Mouse (Mus musculus): ENCODE results near the gene Alox12b. TPM values are rescaled to one million over a fixed set of nuclear protein-coding genes. Genes with fewer than 3 reads are reported as not detected.

Alox12b gene
- polyA plus RNA-seq, 1 experiment from 2014 or later = 0.08 TPM

- H3K9ac ChIP-seq (ENCODE audit: low read length) = no peak overlapping the region
- ATAC-seq (replicated peaks; ENCODE audit: low FRiP score) = no peak
- no peak for DNase-seq (ENCODE audit: low spot score)
These were observed 8.3 kb upstream of the Alox12b start for GRCm38 (mm10) chr11:69148451-69148960.

GRCm38 (mm10) chr11:69149728-69150127 is 7.1 kb upstream of the Alox12b start:
- Histone ChIP-seq H3K4me2 (ENCODE audit: low read depth, low read length, severe bottlenecking) (no peak overlapping the region), H3K27ac (ENCODE audit: low read depth, low read length) (no peak overlapping the region), H3K9ac (ENCODE audit: low read length) (no peak overlapping the region), H3K4me3 (ENCODE audit: low read depth, low read length) (no peak overlapping the region), H3K9me3 (ENCODE audit: control insufficient read depth, low read length) (no peaks in the 10 kb centered on the region), H3K4me1 (replicated peaks; ENCODE audit: control insufficient read depth, insufficient read depth, low read length) (0 out of 2 replicates have a peak, but pooled peaks cover 2% of the 10 kb centered on the region), H3K36me3 (ENCODE audit: control insufficient read depth, insufficient read depth, low read length) (no peaks in the 10 kb centered on the region), H3K27me3 (ENCODE audit: control insufficient read depth, insufficient read depth, low read length) (no peaks in the 10 kb centered on the region; the same call in 1 of the 2 replicates)
- WGBS = 82% methylated on average over 6 of the region's 6 CpGs
- ATAC-seq (replicated peaks; ENCODE audit: low FRiP score) = no peak
- no peak for DNase-seq (ENCODE audit: low spot score)

More at GRCm38 (mm10) chr11:69148451-69148960, 8.3 kb upstream of the Alox12b start:
- WGBS = 89% methylated on average over 5 of the region's 5 CpGs
- no peaks in the 10 kb centered on the region; the same call in 1 of the 2 replicates for H3K27me3 ChIP-seq (ENCODE audit: control insufficient read depth, insufficient read depth, low read length)
- H3K36me3 ChIP-seq (ENCODE audit: control insufficient read depth, insufficient read depth, low read length) = no peaks in the 10 kb centered on the region
- H3K9me3 ChIP-seq (ENCODE audit: control insufficient read depth, low read length) = no peaks in the 10 kb centered on the region
- H3K4me2 ChIP-seq (ENCODE audit: low read depth, low read length, severe bottlenecking) = no peak overlapping the region
- H3K4me1 ChIP-seq (replicated peaks; ENCODE audit: control insufficient read depth, insufficient read depth, low read length) = 0 out of 2 replicates have a peak, but pooled peaks cover 2% of the 10 kb centered on the region
- no peak overlapping the region for H3K27ac ChIP-seq (ENCODE audit: low read depth, low read length)
- H3K4me3 ChIP-seq (ENCODE audit: low read depth, low read length) = no peak overlapping the region

GRCm38 (mm10) chr11:69150444-69150843 is 6.3 kb upstream of the Alox12b start:
- H3K4me2 ChIP-seq (ENCODE audit: low read depth, low read length, severe bottlenecking) = 0 out of 2 replicates have a peak overlapping the region, but pooled peaks have one; percentile 29
- H3K9me3 ChIP-seq (ENCODE audit: control insufficient read depth, low read length) = no peaks in the 10 kb centered on the region
- H3K4me3 ChIP-seq (ENCODE audit: low read depth, low read length) = peak overlapping the region; percentile 3; the same call in 1 of the 2 replicates
- peak; percentile 73 for DNase-seq (ENCODE audit: low spot score)
- 0 out of 2 replicates have a peak, but pooled peaks cover 2% of the 10 kb centered on the region for H3K4me1 ChIP-seq (replicated peaks; ENCODE audit: control insufficient read depth, insufficient read depth, low read length)
- H3K27ac ChIP-seq (ENCODE audit: low read depth, low read length) = no peak overlapping the region
- H3K36me3 ChIP-seq (ENCODE audit: control insufficient read depth, insufficient read depth, low read length) = no peaks in the 10 kb centered on the region
- H3K27me3 ChIP-seq (ENCODE audit: control insufficient read depth, insufficient read depth, low read length) = no peaks in the 10 kb centered on the region; the same call in 1 of the 2 replicates
- WGBS = 13% methylated on average over 7 of the region's 7 CpGs
- H3K9ac ChIP-seq (ENCODE audit: low read length) = no peak overlapping the region
- no peak for ATAC-seq (replicated peaks; ENCODE audit: low FRiP score)

GRCm38 (mm10) chr11:69151004-69151403 is 5.8 kb upstream of the Alox12b start:
- ATAC-seq (replicated peaks; ENCODE audit: low FRiP score) (no peak), DNase-seq (ENCODE audit: low spot score) (no peak)
- no peaks in the 10 kb centered on the region for H3K9me3 ChIP-seq (ENCODE audit: control insufficient read depth, low read length)
- WGBS = 70% methylated on average over 6 of the region's 6 CpGs
- H3K27me3 ChIP-seq (ENCODE audit: control insufficient read depth, insufficient read depth, low read length) = no peaks in the 10 kb centered on the region; the same call in 1 of the 2 replicates
- H3K9ac ChIP-seq (ENCODE audit: low read length) = no peak overlapping the region
- no peak overlapping the region; the same call in 1 of the 2 replicates for H3K4me3 ChIP-seq (ENCODE audit: low read depth, low read length)
- no peaks in the 10 kb centered on the region for H3K36me3 ChIP-seq (ENCODE audit: control insufficient read depth, insufficient read depth, low read length)
- no peak overlapping the region for H3K27ac ChIP-seq (ENCODE audit: low read depth, low read length)
- H3K4me2 ChIP-seq (ENCODE audit: low read depth, low read length, severe bottlenecking) = 0 out of 2 replicates have a peak overlapping the region, but pooled peaks have one; percentile 29
- H3K4me1 ChIP-seq (replicated peaks; ENCODE audit: control insufficient read depth, insufficient read depth, low read length) = 0 out of 2 replicates have a peak, but pooled peaks cover 2% of the 10 kb centered on the region

- H3K9ac ChIP-seq (ENCODE audit: low read length) = no peak overlapping the region
- no peak overlapping the region for H3K4me3 ChIP-seq (ENCODE audit: low read depth, low read length)
- 83% methylated on average over 8 of the region's 8 CpGs for WGBS
- DNase-seq (ENCODE audit: low spot score) (no peak), ATAC-seq (replicated peaks; ENCODE audit: low FRiP score) (no peak)
- peaks cover 8% of the 10 kb centered on the region; the same call in 1 of the 2 replicates for H3K4me1 ChIP-seq (replicated peaks; ENCODE audit: control insufficient read depth, insufficient read depth, low read length)
- peaks cover 5% of the 10 kb centered on the region; the same call in 1 of the 2 replicates for H3K27me3 ChIP-seq (ENCODE audit: control insufficient read depth, insufficient read depth, low read length)
- H3K9me3 ChIP-seq (ENCODE audit: control insufficient read depth, low read length) = no peaks in the 10 kb centered on the region
- no peak overlapping the region for H3K27ac ChIP-seq (ENCODE audit: low read depth, low read length)
- H3K4me2 ChIP-seq (ENCODE audit: low read depth, low read length, severe bottlenecking) = no peak overlapping the region
- H3K36me3 ChIP-seq (ENCODE audit: control insufficient read depth, insufficient read depth, low read length) = no peaks in the 10 kb centered on the region
These were observed 3.0 kb upstream of the Alox12b start for GRCm38 (mm10) chr11:69153831-69154230.

GRCm38 (mm10) chr11:69155351-69155750 is 1.4 kb upstream of the Alox12b start:
- H3K9ac ChIP-seq (ENCODE audit: low read length) = no peak overlapping the region
- H3K27me3 ChIP-seq (ENCODE audit: control insufficient read depth, insufficient read depth, low read length) = peaks cover 5% of the 10 kb centered on the region; the same call in 1 of the 2 replicates
- no peaks in the 10 kb centered on the region for H3K9me3 ChIP-seq (ENCODE audit: control insufficient read depth, low read length)
- no peak overlapping the region for H3K27ac ChIP-seq (ENCODE audit: low read depth, low read length)
- H3K4me1 ChIP-seq (replicated peaks; ENCODE audit: control insufficient read depth, insufficient read depth, low read length) = peaks cover 8% of the 10 kb centered on the region; the same call in 1 of the 2 replicates
- ATAC-seq (replicated peaks; ENCODE audit: low FRiP score) (no peak), DNase-seq (ENCODE audit: low spot score) (no peak)
- no peak overlapping the region for H3K4me2 ChIP-seq (ENCODE audit: low read depth, low read length, severe bottlenecking)
- 29% methylated on average over 1 of the region's 1 CpGs for WGBS
- H3K4me3 ChIP-seq (ENCODE audit: low read depth, low read length) = no peak overlapping the region
- H3K36me3 ChIP-seq (ENCODE audit: control insufficient read depth, insufficient read depth, low read length) = no peaks in the 10 kb centered on the region

GRCm38 (mm10) chr11:69169313-69169712 is 12.5 kb downstream of the Alox12b start:
- ATAC-seq (replicated peaks; ENCODE audit: low FRiP score) (no peak), DNase-seq (ENCODE audit: low spot score) (no peak)
- Histone ChIP-seq H3K9me3 (ENCODE audit: control insufficient read depth, low read length) (no peaks in the 10 kb centered on the region), H3K4me1 (replicated peaks; ENCODE audit: control insufficient read depth, insufficient read depth, low read length) (no peaks in the 10 kb centered on the region), H3K9ac (ENCODE audit: low read length) (no peak overlapping the region), H3K4me2 (ENCODE audit: low read depth, low read length, severe bottlenecking) (no peak overlapping the region), H3K4me3 (ENCODE audit: low read depth, low read length) (no peak overlapping the region), H3K36me3 (ENCODE audit: control insufficient read depth, insufficient read depth, low read length) (no peaks in the 10 kb centered on the region), H3K27ac (ENCODE audit: low read depth, low read length) (no peak overlapping the region), H3K27me3 (ENCODE audit: control insufficient read depth, insufficient read depth, low read length) (no peaks in the 10 kb centered on the region)
- WGBS = 93% methylated on average over 12 of the region's 12 CpGs

GRCm38 (mm10) chr11:69171626-69172025 is 14.8 kb downstream of the Alox12b start:
- no peaks in the 10 kb centered on the region for H3K36me3 ChIP-seq (ENCODE audit: control insufficient read depth, insufficient read depth, low read length)
- no peak overlapping the region for H3K27ac ChIP-seq (ENCODE audit: low read depth, low read length)
- H3K9me3 ChIP-seq (ENCODE audit: control insufficient read depth, low read length) = no peaks in the 10 kb centered on the region
- WGBS = 27% methylated on average over 7 of the region's 7 CpGs
- H3K27me3 ChIP-seq (ENCODE audit: control insufficient read depth, insufficient read depth, low read length) = no peaks in the 10 kb centered on the region
- ATAC-seq (replicated peaks; ENCODE audit: low FRiP score) (no peak), DNase-seq (ENCODE audit: low spot score) (peak; percentile 75)
- H3K4me3 ChIP-seq (ENCODE audit: low read depth, low read length) = no peak overlapping the region
- no peak overlapping the region for H3K4me2 ChIP-seq (ENCODE audit: low read depth, low read length, severe bottlenecking)
- no peaks in the 10 kb centered on the region for H3K4me1 ChIP-seq (replicated peaks; ENCODE audit: control insufficient read depth, insufficient read depth, low read length)
- no peak overlapping the region for H3K9ac ChIP-seq (ENCODE audit: low read length)

- H3K36me3 ChIP-seq (ENCODE audit: control insufficient read depth, insufficient read depth, low read length) = no peaks in the 10 kb centered on the region
- WGBS = 90% methylated on average over 2 of the region's 2 CpGs
- H3K27ac ChIP-seq (ENCODE audit: low read depth, low read length) = no peak overlapping the region
- H3K27me3 ChIP-seq (ENCODE audit: control insufficient read depth, insufficient read depth, low read length) = no peaks in the 10 kb centered on the region
- H3K9ac ChIP-seq (ENCODE audit: low read length) = no peak overlapping the region
- no peak for ATAC-seq (replicated peaks; ENCODE audit: low FRiP score)
- no peak for DNase-seq (ENCODE audit: low spot score)
- no peaks in the 10 kb centered on the region for H3K4me1 ChIP-seq (replicated peaks; ENCODE audit: control insufficient read depth, insufficient read depth, low read length)
- H3K4me2 ChIP-seq (ENCODE audit: low read depth, low read length, severe bottlenecking) = no peak overlapping the region
- H3K9me3 ChIP-seq (ENCODE audit: control insufficient read depth, low read length) = no peaks in the 10 kb centered on the region
- no peak overlapping the region for H3K4me3 ChIP-seq (ENCODE audit: low read depth, low read length)
These were observed 15.8 kb downstream of the Alox12b start for GRCm38 (mm10) chr11:69172606-69173005.

Measured in forebrain, embryonic 11.5 days (tissue).